In genomic region chr19:60787465-60788150, GRCm38 (mm10) we compare ENCODE assay signal across 13 mouse cellular contexts. TPM values are rescaled to one million over a fixed set of nuclear protein-coding genes. Genes with fewer than 3 reads are reported as not detected.
DNase-seq lines count a peak whose midpoint lies in the region; ATAC-seq and TF ChIP-seq lines count a peak whose summit lies in the region.
"Had no signal": no experiment of that assay in that cellular context is flagged by ENCODE, and none has a peak within 500 bp of the region (broad histone marks: within the 10 kb centered on the region; RNA-seq: fewer than 3 reads in every experiment).

No protein-coding gene starts in this region.

- no peak overlapping the region for H3K4me3 ChIP-seq in forebrain, embryonic 13.5 days
- no peak overlapping the region for H3K4me3 ChIP-seq in forebrain, embryonic 16.5 days (replicated peaks; ENCODE audit: low read length)
- H3K4me3 ChIP-seq in lung, embryonic 16.5 days (ENCODE audit: low read length): no peak overlapping the region
- no peak overlapping the region for H3K4me3 ChIP-seq in intestine, embryonic 16.5 days (ENCODE audit: low read length)
- no peak overlapping the region for H3K4me3 ChIP-seq in myocyte

- H3K9me3 ChIP-seq in forebrain, embryonic 13.5 days (replicated peaks): no peaks in the 10 kb centered on the region
- H3K9me3 ChIP-seq in forebrain, embryonic 16.5 days (ENCODE audit: control insufficient read depth, low read length): no peaks in the 10 kb centered on the region
- no peaks in the 10 kb centered on the region for H3K9me3 ChIP-seq in lung, embryonic 16.5 days (ENCODE audit: control insufficient read depth, low read length)
- no peaks in the 10 kb centered on the region for H3K9me3 ChIP-seq in intestine, embryonic 16.5 days (ENCODE audit: control insufficient read depth, low read length)

- no peak overlapping the region for H3K27ac ChIP-seq in forebrain, embryonic 13.5 days
- H3K27ac ChIP-seq in forebrain, embryonic 16.5 days (ENCODE audit: low read length): no peak overlapping the region
- no peak overlapping the region for H3K27ac ChIP-seq in lung, embryonic 16.5 days (ENCODE audit: low read length)
- H3K27ac ChIP-seq in intestine, embryonic 16.5 days (ENCODE audit: low read length): no peak overlapping the region
- H3K27ac ChIP-seq: heart, adult 2 months had no signal

- peaks cover 78% of the 10 kb centered on the region for H3K79me2 ChIP-seq in myocyte (ENCODE audit: control insufficient read depth, insufficient read depth)

- no peak for ATAC-seq in forebrain, embryonic 13.5 days
- ATAC-seq in forebrain, embryonic 16.5 days: no peak
- no peak for ATAC-seq in lung, embryonic 16.5 days (ENCODE audit: low read depth)
- no peak for ATAC-seq in intestine, embryonic 16.5 days

- H3K9ac ChIP-seq in forebrain, embryonic 13.5 days: no peak overlapping the region
- no peak overlapping the region for H3K9ac ChIP-seq in forebrain, embryonic 16.5 days (replicated peaks; ENCODE audit: low read depth, low read length)
- no peak overlapping the region for H3K9ac ChIP-seq in lung, embryonic 16.5 days (ENCODE audit: low read length)
- H3K9ac ChIP-seq in intestine, embryonic 16.5 days (ENCODE audit: low read depth, low read length): no peak overlapping the region

- H3K4me1 ChIP-seq in forebrain, embryonic 13.5 days: peaks cover 44% of the 10 kb centered on the region
- H3K4me1 ChIP-seq in forebrain, embryonic 16.5 days (replicated peaks; ENCODE audit: control insufficient read depth, insufficient read depth, low read length): peaks cover 14% of the 10 kb centered on the region
- H3K4me1 ChIP-seq in lung, embryonic 16.5 days (replicated peaks; ENCODE audit: control insufficient read depth, insufficient read depth, low read length): peaks cover 17% of the 10 kb centered on the region
- peaks cover 3% of the 10 kb centered on the region; the same call in 1 of the 2 replicates for H3K4me1 ChIP-seq in intestine, embryonic 16.5 days (ENCODE audit: control insufficient read depth, insufficient read depth, low read length)

- H3K27me3 ChIP-seq in forebrain, embryonic 13.5 days: no peaks in the 10 kb centered on the region
- no peaks in the 10 kb centered on the region for H3K27me3 ChIP-seq in forebrain, embryonic 16.5 days (replicated peaks; ENCODE audit: control insufficient read depth, insufficient read depth, low read length)
- no peaks in the 10 kb centered on the region for H3K27me3 ChIP-seq in lung, embryonic 16.5 days (ENCODE audit: control insufficient read depth, insufficient read depth, low read depth, low read length)
- no peaks in the 10 kb centered on the region for H3K27me3 ChIP-seq in intestine, embryonic 16.5 days (replicated peaks; ENCODE audit: control insufficient read depth, insufficient read depth, low read length)
- H3K27me3 ChIP-seq in myocyte (ENCODE audit: control insufficient read depth, insufficient read depth, insufficient read length): no peaks in the 10 kb centered on the region

- TF ChIP-seq POLR2A in myocyte (IDR thresholded peaks at IDR 0.05; ENCODE audit: insufficient read length, low read depth): no peak

- WGBS in forebrain, embryonic 13.5 days: 67% methylated on average over 2 of the region's 2 CpGs
- 60% methylated on average over 2 of the region's 2 CpGs for WGBS in forebrain, embryonic 16.5 days
- 38% methylated on average over 2 of the region's 2 CpGs for WGBS in lung, embryonic 16.5 days
- WGBS in intestine, embryonic 16.5 days: 35% methylated on average over 2 of the region's 2 CpGs

- no peaks in the 10 kb centered on the region for H3K36me3 ChIP-seq in forebrain, embryonic 13.5 days (ENCODE audit: poor library complexity, severe bottlenecking)
- no peaks in the 10 kb centered on the region for H3K36me3 ChIP-seq in forebrain, embryonic 16.5 days (ENCODE audit: control insufficient read depth, insufficient read depth)
- no peaks in the 10 kb centered on the region for H3K36me3 ChIP-seq in lung, embryonic 16.5 days (ENCODE audit: control insufficient read depth, insufficient read depth, low read length)
- H3K36me3 ChIP-seq in intestine, embryonic 16.5 days (ENCODE audit: control insufficient read depth, insufficient read depth, low read length): no peaks in the 10 kb centered on the region
- peaks cover 3% of the 10 kb centered on the region for H3K36me3 ChIP-seq in myocyte (ENCODE audit: control insufficient read depth, insufficient read depth)

- peak overlapping the region; percentile 42 for H3K4me2 ChIP-seq in forebrain, embryonic 13.5 days
- no peak overlapping the region for H3K4me2 ChIP-seq in forebrain, embryonic 16.5 days (ENCODE audit: low read length)
- peak overlapping the region; percentile 43; the same call in 1 of the 2 replicates for H3K4me2 ChIP-seq in lung, embryonic 16.5 days (ENCODE audit: low read depth, low read length)
- H3K4me2 ChIP-seq in intestine, embryonic 16.5 days (ENCODE audit: low read depth, low read length): peak overlapping the region; percentile 26; the same call in 1 of the 2 replicates
- H3K4me2 ChIP-seq in myocyte (ENCODE audit: low read depth): peak overlapping the region; percentile 97

- H3ac ChIP-seq in myocyte (ENCODE audit: control insufficient read depth, insufficient read length): no peak overlapping the region

- no peak for DNase-seq in lung, postnatal 10 days
- DNase-seq in adrenal gland, adult 2 months: no peak
- DNase-seq in adrenal gland, postnatal 10 days: no peak
- DNase-seq: adrenal gland, adult 8-10 months; cerebellum, postnatal 36 days; heart, adult 2 months; lung, adult 18-20 months; right cerebral cortex, postnatal 14 days had no signal

TF ChIP-seq in myocyte, 11 proteins besides CTCF, POLR2A, EP300 and RAD21:
- TF ChIP-seq TCF12 (IDR thresholded peaks at IDR 0.05; ENCODE audit: insufficient read depth, poor library complexity, severe bottlenecking) (no peak), CEBPB (IDR thresholded peaks at IDR 0.05; ENCODE audit: insufficient read depth, poor library complexity, severe bottlenecking) (no peak), TCF3 (IDR thresholded peaks at IDR 0.05; ENCODE audit: insufficient read length, low read depth) (no peak), POLR2AphosphoS2 (IDR thresholded peaks at IDR 0.05; ENCODE audit: insufficient read length, low read depth) (no peak), USF1 (IDR thresholded peaks at IDR 0.05; ENCODE audit: low read depth) (no peak), SRF (IDR thresholded peaks at IDR 0.05; ENCODE audit: control insufficient read depth, insufficient read length, low read depth) (no peak), MYOD1 (IDR thresholded peaks at IDR 0.05; ENCODE audit: control insufficient read depth in 1 of 3, insufficient read length in 2 of 3, low read depth in 2 of 3) (no peak)
TF ChIP-seq in myocyte: peak in this region for 0.

RNA-seq across cellular contexts. Expression of gene Eif3a, which starts 2.9 kb away (rescaled TPM):
- polyA plus RNA-seq in forebrain, embryonic 13.5 days (2015; fragmentation: Nextera tagmentation; extraction: Ambion mirVana): 125 and 135 TPM in 2 replicates
- 123 and 125 TPM in 2 replicates for polyA plus RNA-seq in forebrain, embryonic 16.5 days (2015; fragmentation: Nextera tagmentation; extraction: Ambion mirVana)
- polyA plus RNA-seq in lung, embryonic 16.5 days (2015; fragmentation: Nextera tagmentation; extraction: Ambion mirVana): 125 TPM in 2 replicates
- 114 and 124 TPM in 2 replicates for polyA plus RNA-seq in intestine, embryonic 16.5 days (2015; fragmentation: Nextera tagmentation; extraction: Ambion mirVana)
- 67.9 TPM for polyA plus RNA-seq in myocyte (2012; fragmentation: generic; extraction: Trizol)
- total RNA-seq in adrenal gland, adult 2 months (2021): 100 to 1,000 TPM; 126 to 169 TPM
- polyA plus RNA-seq in adrenal gland, adult 2 months (2012; rRNA removed): 13.6 and 17.7 TPM in 2 replicates
- 100 to 1,000 TPM; 144 to 147 TPM for total RNA-seq in adrenal gland, postnatal 10 days (2021)

RNA-seq across cellular contexts. Expression of gene Fam45a, which starts 23.8 kb away (rescaled TPM):
- 35.9 and 36.2 TPM in 2 replicates for polyA plus RNA-seq in forebrain, embryonic 13.5 days (2015; fragmentation: Nextera tagmentation; extraction: Ambion mirVana)
- polyA plus RNA-seq in forebrain, embryonic 16.5 days (2015; fragmentation: Nextera tagmentation; extraction: Ambion mirVana): 42.9 and 43.6 TPM in 2 replicates
- polyA plus RNA-seq in lung, embryonic 16.5 days (2015; fragmentation: Nextera tagmentation; extraction: Ambion mirVana): 30.9 and 33.7 TPM in 2 replicates
- 28.3 and 28.7 TPM in 2 replicates for polyA plus RNA-seq in intestine, embryonic 16.5 days (2015; fragmentation: Nextera tagmentation; extraction: Ambion mirVana)
- 13.4 TPM for polyA plus RNA-seq in myocyte (2012; fragmentation: generic; extraction: Trizol)
- total RNA-seq in adrenal gland, adult 2 months (2021): 10 to 100 TPM; 43.8 to 51.3 TPM
- 1.6 and 1.9 TPM in 2 replicates for polyA plus RNA-seq in adrenal gland, adult 2 months (2012; rRNA removed)
- total RNA-seq in adrenal gland, postnatal 10 days (2021): 10 to 100 TPM; 24.5 to 29.3 TPM

RNA-seq across cellular contexts. Expression of gene Nanos1, which starts 31.8 kb away (rescaled TPM):
- polyA plus RNA-seq in forebrain, embryonic 13.5 days (2015; fragmentation: Nextera tagmentation; extraction: Ambion mirVana): 7.5 and 8.0 TPM in 2 replicates
- 11.5 and 13.0 TPM in 2 replicates for polyA plus RNA-seq in forebrain, embryonic 16.5 days (2015; fragmentation: Nextera tagmentation; extraction: Ambion mirVana)
- polyA plus RNA-seq in lung, embryonic 16.5 days (2015; fragmentation: Nextera tagmentation; extraction: Ambion mirVana): 1.1 TPM in 2 replicates
- polyA plus RNA-seq in intestine, embryonic 16.5 days (2015; fragmentation: Nextera tagmentation; extraction: Ambion mirVana): 0.65 and 0.78 TPM in 2 replicates
- 0.38 TPM for polyA plus RNA-seq in myocyte (2012; fragmentation: generic; extraction: Trizol)
- total RNA-seq in adrenal gland, adult 2 months (2021): 1 to 10 TPM in 1 of 2 experiments, under 1 TPM in 1; 0.73 to 1.2 TPM
- 0.99 and 1.2 TPM in 2 replicates for polyA plus RNA-seq in adrenal gland, adult 2 months (2012; rRNA removed)
- total RNA-seq in adrenal gland, postnatal 10 days (2021): 1 to 10 TPM; 1.2 to 1.3 TPM
